In genomic region chr2:84714422-84714810, GRCm38 (mm10) we compare ENCODE assay signal across 8 mouse cellular contexts. TPM values are rescaled to one million over a fixed set of nuclear protein-coding genes. Genes with fewer than 3 reads are reported as not detected.
DNase-seq lines count a peak whose midpoint lies in the region; ATAC-seq and TF ChIP-seq lines count a peak whose summit lies in the region.

No protein-coding gene starts in this region.

- no peak for DNase-seq in gastrocnemius, adult 2 months
- no peak for DNase-seq in gastrocnemius, adult 8-10 months (ENCODE audit: low spot score in 2 of 2)
- peak; percentile 27 for DNase-seq in 3T3-L1 (ENCODE audit: low read depth, low spot score)
- no peak for DNase-seq in stomach, postnatal 0 days (ENCODE audit: low spot score)
- no peak for DNase-seq in cerebellum, adult 18-20 months

- WGBS in limb, embryonic 15.5 days: 0% methylated on average over 25 of the region's 26 CpGs
- 2% methylated on average over 19 of the region's 26 CpGs for WGBS in stomach, postnatal 0 days

- peak overlapping the region; percentile 95 for H3K27ac ChIP-seq in gastrocnemius, adult 2 months
- peak overlapping the region; percentile 99 for H3K27ac ChIP-seq in limb, embryonic 15.5 days
- H3K27ac ChIP-seq in stomach, postnatal 0 days (replicated peaks): peak overlapping the region; percentile 97

- H3K27me3 ChIP-seq in limb, embryonic 15.5 days: no peaks in the 10 kb centered on the region
- no peaks in the 10 kb centered on the region for H3K27me3 ChIP-seq in stomach, postnatal 0 days (ENCODE audit: control insufficient read depth, insufficient read depth, low read length)

- 0 out of 2 replicates have a peak, but pooled peaks have one; percentile 8 for ATAC-seq in erythroid progenitor cell, adult 5-6 weeks (replicated peaks; ENCODE audit: low FRiP score, poor library complexity, severe bottlenecking)
- ATAC-seq in limb, embryonic 15.5 days (ENCODE audit: insufficient number of reproducible peaks, low FRiP score, low TSS enrichment, low read depth): no peak
- no peak for ATAC-seq in stomach, postnatal 0 days (ENCODE audit: low FRiP score, low TSS enrichment)
- no peak for ATAC-seq in cerebellum, adult (ENCODE audit: insufficient number of reproducible peaks, low FRiP score, low TSS enrichment)

- H3K9ac ChIP-seq in limb, embryonic 15.5 days: peak overlapping the region; percentile 88
- H3K9ac ChIP-seq in stomach, postnatal 0 days (ENCODE audit: low read length): peak overlapping the region; percentile 93

- peak overlapping the region; percentile 98 for H3K4me3 ChIP-seq in gastrocnemius, adult 2 months
- H3K4me3 ChIP-seq in limb, embryonic 15.5 days: peak overlapping the region; percentile 91
- peak overlapping the region; percentile 93 for H3K4me3 ChIP-seq in stomach, postnatal 0 days (ENCODE audit: low read depth, low read length)

- H3K9me3 ChIP-seq in limb, embryonic 15.5 days: no peaks in the 10 kb centered on the region
- no peaks in the 10 kb centered on the region for H3K9me3 ChIP-seq in stomach, postnatal 0 days (ENCODE audit: control insufficient read depth, low read length)

- intact Hi-C loops in gastrocnemius, adult 2 months (cut with DNase I): loop anchor here (5.0 kb wide), 1 partner anchor 37 kb away; the partner anchor contains the start of genes Gm28635, Med19 and Tmx2

- H3K36me3 ChIP-seq in limb, embryonic 15.5 days: peaks cover 12% of the 10 kb centered on the region
- H3K36me3 ChIP-seq in stomach, postnatal 0 days (ENCODE audit: control insufficient read depth, insufficient read depth, low read length): peaks cover 3% of the 10 kb centered on the region; the same call in 1 of the 2 replicates

- peaks cover 11% of the 10 kb centered on the region for H3K4me1 ChIP-seq in limb, embryonic 15.5 days
- H3K4me1 ChIP-seq in stomach, postnatal 0 days (replicated peaks; ENCODE audit: control insufficient read depth, insufficient read depth): no peaks in the 10 kb centered on the region

- TF ChIP-seq EP300 in stomach, postnatal 0 days (optimal IDR thresholded peaks at IDR 0.05): no peak

- peak overlapping the region; percentile 52 for H3K4me2 ChIP-seq in limb, embryonic 15.5 days
- H3K4me2 ChIP-seq in stomach, postnatal 0 days (replicated peaks; ENCODE audit: low read depth): peak overlapping the region; percentile 72

- no peak for TF ChIP-seq CTCF in gastrocnemius, adult 2 months (IDR thresholded peaks at IDR 0.05)
- no peak for TF ChIP-seq CTCF in stomach, postnatal 0 days (IDR thresholded peaks at IDR 0.05; ENCODE audit: low read depth)

RNA-seq across cellular contexts. Expression of gene Zdhhc5, which starts 0.6 kb away (rescaled TPM):
- total RNA-seq in gastrocnemius, adult 2 months (2021): 10 to 100 TPM; 71.9 to 75.1 TPM
- total RNA-seq in gastrocnemius, adult 8-10 months (2022): 100 to 1,000 TPM in 1 of 4 experiments, 10 to 100 TPM in 3; 78.4 to 100 (median 81.7) TPM
- 67.0 and 77.5 TPM in 2 replicates for total RNA-seq in erythroid progenitor cell, adult 5-6 weeks (2015; ENCODE audit: low replicate concordance)
- 83.7 and 85.0 TPM in 2 replicates for total RNA-seq in erythroid progenitor cell, adult 5-6 weeks (2017; ENCODE audit: low replicate concordance)
- polyA plus RNA-seq in limb, embryonic 15.5 days (2015; fragmentation: Nextera tagmentation; extraction: Ambion mirVana): 32.1 and 32.5 TPM in 2 replicates
- 24.1 and 29.7 TPM in 2 replicates for polyA plus RNA-seq in stomach, postnatal 0 days (2015; fragmentation: Nextera tagmentation; extraction: Ambion mirVana)

RNA-seq across cellular contexts. Expression of gene Clp1, which starts 12.7 kb away (rescaled TPM):
- 1 to 10 TPM; 4.2 to 5.2 TPM for total RNA-seq in gastrocnemius, adult 2 months (2021)
- 1 to 10 TPM; 3.7 to 4.3 (median 4.1) TPM for total RNA-seq in gastrocnemius, adult 8-10 months (2022)
- 67.4 and 70.0 TPM in 2 replicates for total RNA-seq in erythroid progenitor cell, adult 5-6 weeks (2015; ENCODE audit: low replicate concordance)
- 26.2 and 54.4 TPM in 2 replicates for total RNA-seq in erythroid progenitor cell, adult 5-6 weeks (2017; ENCODE audit: low replicate concordance)
- 26.8 and 28.7 TPM in 2 replicates for polyA plus RNA-seq in limb, embryonic 15.5 days (2015; fragmentation: Nextera tagmentation; extraction: Ambion mirVana)
- 16.3 and 16.5 TPM in 2 replicates for polyA plus RNA-seq in stomach, postnatal 0 days (2015; fragmentation: Nextera tagmentation; extraction: Ambion mirVana)

RNA-seq across cellular contexts. Expression of gene Ypel4, which starts 19.4 kb away (rescaled TPM):
- total RNA-seq in gastrocnemius, adult 2 months (2021): under 1 TPM; 0.33 to 0.86 TPM
- total RNA-seq in gastrocnemius, adult 8-10 months (2022): under 1 TPM in 3 of 4 experiments, not detected in 1; 0.34 to 0.54 (median 0.54) TPM
- total RNA-seq in erythroid progenitor cell, adult 5-6 weeks (2015; ENCODE audit: low replicate concordance): 377 and 399 TPM in 2 replicates
- 327 and 382 TPM in 2 replicates for total RNA-seq in erythroid progenitor cell, adult 5-6 weeks (2017; ENCODE audit: low replicate concordance)
- 5.7 and 7.1 TPM in 2 replicates for polyA plus RNA-seq in limb, embryonic 15.5 days (2015; fragmentation: Nextera tagmentation; extraction: Ambion mirVana)
- 1.6 and 2.4 TPM in 2 replicates for polyA plus RNA-seq in stomach, postnatal 0 days (2015; fragmentation: Nextera tagmentation; extraction: Ambion mirVana)

RNA-seq across cellular contexts. Expression of gene Gm19426, which starts 29.0 kb away (rescaled TPM):
- not detected for total RNA-seq in gastrocnemius, adult 2 months (2021)
- total RNA-seq in gastrocnemius, adult 8-10 months (2022): under 1 TPM in 1 of 4 experiments, not detected in 3; 0.60 TPM
- not detected in 2 replicates for total RNA-seq in erythroid progenitor cell, adult 5-6 weeks (2015; ENCODE audit: low replicate concordance)
- not detected in 2 replicates for total RNA-seq in erythroid progenitor cell, adult 5-6 weeks (2017; ENCODE audit: low replicate concordance)
- 6.5 and 7.0 TPM in 2 replicates for polyA plus RNA-seq in limb, embryonic 15.5 days (2015; fragmentation: Nextera tagmentation; extraction: Ambion mirVana)
- polyA plus RNA-seq in stomach, postnatal 0 days (2015; fragmentation: Nextera tagmentation; extraction: Ambion mirVana): 3.8 and 3.9 TPM in 2 replicates

RNA-seq across cellular contexts. Expression of gene Tmx2, which starts 35.5 kb away (rescaled TPM):
- 10 to 100 TPM; 34.9 to 73.4 TPM for total RNA-seq in gastrocnemius, adult 2 months (2021)
- total RNA-seq in gastrocnemius, adult 8-10 months (2022): 10 to 100 TPM; 41.0 to 55.7 (median 49.0) TPM
- 52.4 and 74.6 TPM in 2 replicates for total RNA-seq in erythroid progenitor cell, adult 5-6 weeks (2015; ENCODE audit: low replicate concordance)
- total RNA-seq in erythroid progenitor cell, adult 5-6 weeks (2017; ENCODE audit: low replicate concordance): 42.6 and 43.2 TPM in 2 replicates
- 95.2 and 98.7 TPM in 2 replicates for polyA plus RNA-seq in limb, embryonic 15.5 days (2015; fragmentation: Nextera tagmentation; extraction: Ambion mirVana)
- 80.9 and 86.0 TPM in 2 replicates for polyA plus RNA-seq in stomach, postnatal 0 days (2015; fragmentation: Nextera tagmentation; extraction: Ambion mirVana)

Comparison
In these comparisons a context has a peak if more than half of its experiments do, and no peak if none do; other contexts are left out.
1. RNA of gene Clp1, which starts 12.7 kb away (total RNA-seq): 26.2 to 70.0 TPM in erythroid progenitor cell, adult 5-6 weeks; 4.2 to 5.2 TPM in gastrocnemius, adult 2 months and 3.7 to 4.3 TPM in gastrocnemius, adult 8-10 months; every median in the first group is over 4 times any median in the second.
2. RNA of gene Ypel4, which starts 19.4 kb away (total RNA-seq): 327 to 399 TPM in erythroid progenitor cell, adult 5-6 weeks; 0.33 to 0.86 TPM in gastrocnemius, adult 2 months and 0.34 to 0.54 TPM in gastrocnemius, adult 8-10 months; every median in the first group is over 100 times any median in the second.
3. Peak in every context shown above with its lines, with median percentiles within 50 percentile points of each other: H3K27ac ChIP-seq and H3K4me3 ChIP-seq.